Mouse (Mus musculus) heart, postnatal 25 days (tissue): Measurements from ENCODE around the gene Prpf4. TPM values are rescaled to one million over a fixed set of nuclear protein-coding genes. Genes with fewer than 3 reads are reported as not detected.

Experiments
- DNase-seq: peaks from one replicate; pipeline ENCODE4 v3.0.0; 2022; ENCODE audit warnings: low spot score
- intact Hi-C: fragments of 180-260 bp; cut with DNase I; formaldehyde crosslinking; loops from one replicate; pipeline ENCODE4 v1.15.1; 2025
- total RNA-seq, 2 experiments: library from RNA; stranded (reverse); gene quantifications; 2 replicates each; pipeline ENCODE4 v1.2.3; 2021

Prpf4 gene
- 1 to 10 TPM; 9.5 to 9.6 TPM for total RNA-seq

- DNase-seq = peak; percentile 97
- intact Hi-C loops = loop anchor here (2.0 to 10.0 kb wide), 4 partner anchors 48 to 121 kb away; partner anchors contain the start of genes Alad, Fkbp15 and Slc31a1
Measured at GRCm38 (mm10) chr4:62408601-62409282, at the start of gene Prpf4, which contains the start of gene Cdc26. Gene Prpf4 (plus strand): TSS chr4:62408797. Gene Cdc26 (minus strand): TSS chr4:62408642.

GRCm38 (mm10) chr4:62359256-62359775 is 49.3 kb upstream of the Prpf4 start:
- intact Hi-C loops = loop anchor here (10.0 kb wide), 1 partner anchor 145 kb away; the partner anchor contains the start of gene Hdhd3

GRCm38 (mm10) chr4:62360088-62360804 is 48.4 kb upstream of the Prpf4 start, which contains the start of the genes Fkbp15 and Slc31a1:
Gene Fkbp15 (minus strand): TSS chr4:62360548.
Gene Slc31a1 (plus strand): TSS chr4:62360727.
- intact Hi-C loops = loop anchor here (2.0 kb wide), 1 partner anchor 49 kb away; the partner anchor contains the start of genes Cdc26 and Prpf4
- peak; percentile 95 for DNase-seq

More at GRCm38 (mm10) chr4:62359256-62359775, 49.3 kb upstream of the Prpf4 start:
- DNase-seq = no peak

GRCm38 (mm10) chr4:62360805-62361455 is 47.7 kb upstream of the Prpf4 start:
- intact Hi-C loops = loop anchor here (2.0 kb wide), 1 partner anchor 48 kb away; the partner anchor contains the start of genes Cdc26 and Prpf4
- DNase-seq = no peak

GRCm38 (mm10) chr4:62361571-62361970 is 47.0 kb upstream of the Prpf4 start:
- intact Hi-C loops = loop anchor here (2.0 kb wide), 1 partner anchor 47 kb away; the partner anchor contains the start of genes Cdc26 and Prpf4
- no peak for DNase-seq

- intact Hi-C loops = loop anchor here (2.0 kb wide), 1 partner anchor 47 kb away; the partner anchor contains the start of genes Cdc26 and Prpf4
- no peak for DNase-seq
Measured at GRCm38 (mm10) chr4:62361997-62362396, 46.6 kb upstream of the Prpf4 start.

GRCm38 (mm10) chr4:62362437-62362836 is 46.2 kb upstream of the Prpf4 start:
- intact Hi-C loops = no loop called here
- no peak for DNase-seq

- DNase-seq = no peak
- intact Hi-C loops = no loop called here
Measured at GRCm38 (mm10) chr4:62364299-62364698, 44.3 kb upstream of the Prpf4 start.

- intact Hi-C loops = no loop called here
- DNase-seq = no peak
Measured at GRCm38 (mm10) chr4:62366291-62366690, 42.3 kb upstream of the Prpf4 start.

GRCm38 (mm10) chr4:62367586-62367985 is 41.0 kb upstream of the Prpf4 start:
- no peak for DNase-seq
- intact Hi-C loops = no loop called here

- DNase-seq = no peak
- intact Hi-C loops = no loop called here
Measured at GRCm38 (mm10) chr4:62369091-62369490, 39.5 kb upstream of the Prpf4 start.

- DNase-seq = no peak
- intact Hi-C loops = no loop called here
Measured at GRCm38 (mm10) chr4:62372410-62372809, 36.2 kb upstream of the Prpf4 start.

GRCm38 (mm10) chr4:62372818-62373520 is 35.6 kb upstream of the Prpf4 start:
- intact Hi-C loops = no loop called here
- DNase-seq = no peak

GRCm38 (mm10) chr4:62373668-62374067 is 34.9 kb upstream of the Prpf4 start:
- intact Hi-C loops = no loop called here
- no peak for DNase-seq

GRCm38 (mm10) chr4:62374342-62374741 is 34.3 kb upstream of the Prpf4 start:
- intact Hi-C loops = no loop called here
- DNase-seq = no peak

- no peak for DNase-seq
- intact Hi-C loops = no loop called here
Measured at GRCm38 (mm10) chr4:62376123-62376522, 32.5 kb upstream of the Prpf4 start.

- no peak for DNase-seq
- intact Hi-C loops = no loop called here
Measured at GRCm38 (mm10) chr4:62379724-62380381, 28.7 kb upstream of the Prpf4 start.

- intact Hi-C loops = no loop called here
- no peak for DNase-seq
Measured at GRCm38 (mm10) chr4:62383207-62383606, 25.4 kb upstream of the Prpf4 start.

- intact Hi-C loops = no loop called here
Measured at GRCm38 (mm10) chr4:62383752-62384151, 24.8 kb upstream of the Prpf4 start.

More at GRCm38 (mm10) chr4:62383752-62384151, 24.8 kb upstream of the Prpf4 start:
- no peak for DNase-seq
